Mouse (Mus musculus): Measurements from ENCODE around the gene Tmem132e.

Gene Tmem132e

DNA sequence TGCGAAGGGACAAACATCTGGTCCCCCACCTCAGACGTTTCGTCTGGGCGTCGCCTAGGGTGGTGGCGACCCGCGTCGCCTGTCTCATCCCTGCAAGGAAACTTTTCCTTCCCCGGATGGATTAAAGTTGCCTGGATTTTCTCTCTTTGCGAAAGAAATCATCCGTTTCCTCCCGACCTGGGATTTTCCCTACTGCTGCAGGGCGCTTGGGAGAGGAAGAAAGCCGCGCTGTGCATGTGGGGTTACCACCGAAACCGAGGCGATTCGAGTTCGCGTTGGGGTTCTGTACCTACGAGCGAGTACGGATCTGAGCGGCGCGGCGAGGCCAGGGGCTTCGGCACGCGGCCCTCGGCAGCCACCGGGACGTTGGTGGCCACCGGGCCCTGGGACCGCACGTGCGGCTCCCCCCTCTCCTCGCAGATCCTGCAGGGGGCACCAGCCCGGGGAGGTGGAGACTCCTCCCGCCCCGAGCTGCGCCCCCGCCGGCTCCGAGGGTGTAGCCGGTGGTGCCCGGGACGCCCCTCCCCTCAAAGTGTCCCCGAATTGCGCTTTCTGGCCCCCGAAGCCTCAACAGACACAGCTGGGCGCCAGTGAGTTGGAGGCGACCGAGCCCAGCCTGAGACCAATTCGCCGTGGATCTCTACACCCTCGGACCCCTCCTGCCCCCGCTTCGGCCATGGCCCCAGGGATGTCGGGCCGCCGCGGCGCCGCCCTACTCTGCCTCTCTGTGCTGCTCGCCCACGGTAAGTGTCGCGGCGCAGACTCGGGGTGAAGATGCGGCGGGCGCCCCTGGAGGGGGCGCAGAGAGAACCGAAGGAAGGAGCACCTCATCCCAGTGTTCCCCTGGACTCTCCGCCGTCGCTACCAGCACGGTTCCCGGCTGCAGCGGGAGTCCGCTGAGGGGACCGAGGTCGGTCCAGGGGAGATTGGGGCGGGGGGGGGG is at the start of gene Tmem132e:
Gene Tmem132e, plus strand, starts transcription at position 530 of the 943 bp plus-strand sequence.
- DNase-seq, result peak in 1 of 2 experiments; percentile 17

DNA sequence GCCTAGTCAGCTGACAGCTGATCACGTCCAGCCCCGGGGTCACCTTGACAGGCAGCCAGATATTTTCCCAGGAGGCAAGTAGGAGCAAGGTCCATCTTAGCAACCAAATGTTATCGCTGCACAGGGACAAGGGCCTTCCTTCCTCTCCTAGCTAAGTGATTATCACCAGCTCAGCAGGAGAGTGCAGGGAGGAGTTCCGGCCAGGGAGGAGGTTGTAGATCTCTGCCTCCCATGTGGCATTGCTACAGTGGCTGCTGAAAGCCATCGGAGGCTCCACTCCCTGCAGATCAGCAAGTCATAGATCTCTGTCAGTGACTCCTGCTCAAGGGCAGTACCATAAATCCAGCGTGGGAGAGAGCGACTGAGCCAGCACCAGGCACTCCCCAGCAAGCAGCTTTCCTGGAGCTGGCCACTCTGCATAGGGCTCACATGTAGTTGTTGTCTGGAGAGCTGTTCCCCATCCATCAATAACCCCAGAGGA is 48.7 kb upstream of the Tmem132e start:
- DNase-seq, result no peak

DNA sequence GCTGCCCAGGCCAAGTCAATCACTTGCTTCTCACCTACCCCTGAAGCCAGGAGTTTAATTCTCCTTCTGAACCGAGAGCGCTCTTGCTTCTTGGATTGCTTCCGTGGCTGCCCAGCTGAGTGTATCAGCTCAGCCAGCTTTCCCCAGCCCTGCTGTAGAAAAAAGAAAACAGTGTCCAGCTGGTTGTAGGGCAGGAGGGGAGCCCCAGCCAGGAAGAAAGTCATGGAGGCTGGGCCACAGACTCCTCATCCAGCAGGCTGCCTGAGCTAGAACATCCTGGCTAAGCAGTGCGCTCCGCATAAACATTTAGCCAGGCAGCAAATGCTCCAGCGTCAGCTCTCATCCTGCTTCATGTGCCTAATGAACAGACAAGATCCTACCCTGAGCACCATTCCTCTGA is 48.3 kb upstream of the Tmem132e start:
- no peak for DNase-seq

- DNase-seq, result no peak
Observed at GRCm38 (mm10) chr11:82340900-82341299, 47.8 kb upstream of the Tmem132e start.

DNA sequence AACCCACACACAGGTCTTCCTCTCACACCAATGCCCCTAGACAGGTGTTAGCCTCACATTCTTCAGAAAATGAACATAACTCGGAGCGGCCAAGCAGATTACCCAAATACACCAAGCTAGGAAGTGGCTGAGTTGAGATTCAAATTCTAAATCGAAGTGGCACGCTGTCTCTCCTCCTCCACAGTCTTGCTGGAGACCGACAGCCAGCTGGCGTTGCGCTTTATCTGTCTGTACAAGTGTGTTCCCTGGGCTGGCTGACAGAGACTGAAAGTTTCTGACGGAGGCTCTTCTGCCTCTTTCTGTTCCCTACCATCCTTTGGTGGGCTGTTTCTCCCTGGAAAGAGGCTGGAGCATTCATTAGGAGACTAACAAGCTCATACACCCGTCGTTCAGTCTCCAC is 37.7 kb upstream of the Tmem132e start:
- no peak for DNase-seq

DNA sequence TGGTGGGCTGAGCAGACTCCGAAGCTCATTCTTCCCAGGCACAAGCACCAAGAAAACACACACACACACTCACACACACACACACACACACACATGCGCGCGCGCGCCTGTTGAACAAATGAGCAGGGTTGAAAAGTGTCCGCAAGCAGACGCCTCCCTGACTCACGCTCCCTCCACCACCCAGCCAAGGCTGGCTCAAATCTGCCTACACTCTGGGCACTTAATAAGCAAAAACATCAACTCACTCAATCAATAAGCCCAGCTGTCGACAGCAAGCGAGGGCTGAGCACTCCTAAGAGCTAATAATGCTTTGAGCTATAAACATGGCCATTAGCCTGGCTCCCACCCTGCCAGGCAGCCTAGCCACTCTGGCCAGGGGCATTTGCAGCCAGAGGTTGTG is 18.5 kb upstream of the Tmem132e start:
- no peak for DNase-seq

DNA sequence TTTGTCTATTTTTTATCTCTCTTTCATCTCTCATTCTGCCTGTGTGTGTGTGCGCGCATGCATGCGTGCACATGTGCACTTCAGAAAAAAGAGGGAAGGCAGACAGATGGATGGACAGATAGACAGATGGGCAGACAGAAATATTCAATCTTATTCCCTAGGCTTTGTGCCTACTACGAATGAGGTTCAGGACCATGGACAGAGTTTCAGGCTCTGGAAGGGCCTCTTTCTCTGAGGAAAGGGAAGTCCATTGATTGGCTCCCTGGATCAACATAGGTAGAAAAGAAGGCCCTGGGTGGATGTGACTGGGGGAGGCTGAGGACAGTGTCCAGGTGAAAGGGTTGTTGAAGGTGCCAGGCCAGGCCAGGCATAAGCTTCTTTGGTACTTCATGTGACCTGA is 17.1 kb upstream of the Tmem132e start:
- no peak for DNase-seq

DNA sequence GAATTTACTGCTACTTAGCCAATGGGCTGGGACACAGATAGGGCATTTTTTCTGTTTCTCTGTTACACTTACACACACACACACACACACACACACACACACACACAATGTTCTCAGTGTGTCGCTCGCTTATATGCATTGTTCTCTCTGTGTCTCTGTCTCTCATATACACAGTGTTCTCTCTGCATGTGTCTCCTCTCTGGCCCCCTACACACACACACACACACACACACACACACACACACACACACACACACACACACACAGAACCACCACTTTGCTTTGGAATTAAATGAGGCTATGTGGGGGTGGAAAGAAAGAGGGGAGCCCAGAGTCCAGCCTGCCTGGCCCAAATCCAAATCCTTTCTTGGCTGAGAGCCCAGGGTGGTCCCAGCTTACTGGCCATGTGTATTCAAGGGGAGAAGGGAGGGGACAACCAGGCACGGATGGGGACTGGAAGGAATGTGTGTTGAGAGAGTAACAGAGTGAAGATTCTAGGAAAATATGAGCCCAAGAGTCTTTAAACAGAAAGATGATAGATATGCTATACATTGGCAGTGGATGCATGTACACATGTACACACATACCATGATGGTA is 8.0 kb upstream of the Tmem132e start:
- no peak for DNase-seq

DNA sequence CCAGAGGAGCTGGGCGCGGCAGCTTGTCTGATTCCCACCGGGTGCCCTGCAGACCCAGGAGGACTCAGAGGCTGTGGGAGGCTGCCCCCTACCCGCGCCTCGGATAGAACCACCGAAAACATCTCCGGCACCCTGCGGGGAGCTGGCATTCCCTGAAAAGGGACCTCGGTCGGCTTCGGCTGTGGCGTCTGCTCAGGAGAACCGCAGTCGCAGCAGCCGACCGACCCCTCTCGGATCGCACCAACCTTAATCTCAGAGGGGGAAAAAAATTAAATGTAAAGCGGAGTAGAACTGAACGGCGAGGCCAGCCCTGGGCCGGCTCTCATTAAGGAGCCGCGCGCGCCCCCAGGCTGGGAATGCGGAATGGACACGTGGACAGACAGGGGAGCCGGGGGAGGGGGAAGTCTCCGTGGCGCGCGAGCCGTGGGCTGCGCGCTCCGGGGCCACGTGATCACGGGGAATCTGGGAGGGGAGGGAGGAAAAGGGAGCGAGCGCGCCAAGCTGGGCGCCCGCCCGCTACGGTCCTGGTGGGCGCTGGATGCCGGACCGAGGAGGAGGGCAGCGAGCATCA is 1.6 kb upstream of the Tmem132e start:
- no peak for DNase-seq

DNA sequence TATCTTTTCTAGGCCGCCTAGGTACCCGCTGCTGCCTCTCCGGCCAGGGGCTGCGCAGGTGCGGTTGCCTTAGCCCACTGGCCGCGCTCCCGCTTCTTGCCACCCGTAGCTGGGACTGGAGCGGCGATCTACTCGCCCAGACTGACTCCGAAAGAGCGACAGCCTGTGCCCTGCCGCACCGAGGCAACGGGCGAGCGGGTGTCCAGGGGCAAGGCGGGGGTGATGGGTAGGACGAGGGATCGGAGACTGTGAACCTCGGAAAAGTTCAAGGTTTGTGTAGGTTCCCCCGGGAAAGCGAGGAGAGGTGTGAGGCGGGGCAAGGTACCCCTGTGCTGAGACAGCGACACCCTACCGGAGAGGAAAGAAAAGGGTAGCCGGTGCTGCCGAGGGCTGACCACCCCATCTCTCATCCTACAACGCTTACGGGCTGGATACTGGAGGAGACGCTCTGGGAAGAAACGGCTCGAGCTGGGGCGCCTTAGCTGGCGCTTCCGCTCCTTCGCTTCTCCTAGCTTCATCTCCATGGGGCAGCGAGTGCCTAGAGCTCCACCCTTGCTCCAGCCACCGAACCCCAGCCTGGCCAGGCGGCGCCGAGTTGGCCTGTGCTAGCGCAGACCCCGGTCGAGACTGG is 874 bp upstream of the Tmem132e start:
- no peak for DNase-seq

DNA sequence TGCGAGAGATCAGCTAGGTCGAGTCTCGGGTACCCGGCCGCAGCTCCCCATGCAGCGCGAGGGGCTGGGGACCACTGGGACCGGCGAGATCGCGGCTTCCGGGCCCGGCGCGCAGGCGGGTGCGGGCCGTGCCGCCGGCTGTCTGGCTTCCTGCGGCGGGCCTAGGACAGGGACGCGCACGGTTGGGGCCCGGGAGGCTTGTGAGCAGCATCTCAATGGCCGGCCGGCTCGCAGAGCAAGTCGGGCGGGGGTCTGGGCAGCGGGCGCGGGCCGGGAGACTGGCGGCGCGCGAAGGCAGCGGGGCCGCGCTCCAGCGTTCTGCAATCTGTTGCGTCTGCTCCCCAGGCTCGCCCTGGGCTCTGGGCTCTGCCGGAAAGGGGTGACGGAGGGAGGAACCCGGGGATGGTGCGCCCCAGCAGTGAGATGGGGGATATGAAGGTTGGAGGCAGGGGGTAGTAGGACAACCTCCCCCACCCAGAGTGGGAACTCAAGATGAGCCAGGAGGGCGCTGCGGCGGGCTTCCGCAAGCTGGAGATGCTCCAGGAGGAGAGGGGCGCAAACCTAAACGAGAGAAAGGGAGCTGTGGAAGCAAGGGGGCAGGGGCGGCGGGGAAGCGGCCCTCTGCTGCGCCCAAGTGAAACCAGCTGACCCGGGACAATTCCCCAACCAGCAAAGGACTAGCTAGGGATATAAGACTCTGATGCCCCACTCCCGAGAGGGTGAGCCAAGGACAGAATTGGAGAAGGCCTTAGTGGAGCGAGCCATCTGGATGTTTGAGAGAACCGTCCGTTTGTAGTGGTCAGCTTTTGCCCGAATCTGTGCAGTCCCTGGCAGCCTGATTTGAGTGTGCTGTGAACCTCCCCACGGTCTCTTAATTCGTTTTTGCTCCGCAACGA is 944 bp downstream of the Tmem132e start:
- DNase-seq, result no peak

- no peak for DNase-seq
Observed at GRCm38 (mm10) chr11:82392341-82392740, 3.6 kb downstream of the Tmem132e start.

DNA sequence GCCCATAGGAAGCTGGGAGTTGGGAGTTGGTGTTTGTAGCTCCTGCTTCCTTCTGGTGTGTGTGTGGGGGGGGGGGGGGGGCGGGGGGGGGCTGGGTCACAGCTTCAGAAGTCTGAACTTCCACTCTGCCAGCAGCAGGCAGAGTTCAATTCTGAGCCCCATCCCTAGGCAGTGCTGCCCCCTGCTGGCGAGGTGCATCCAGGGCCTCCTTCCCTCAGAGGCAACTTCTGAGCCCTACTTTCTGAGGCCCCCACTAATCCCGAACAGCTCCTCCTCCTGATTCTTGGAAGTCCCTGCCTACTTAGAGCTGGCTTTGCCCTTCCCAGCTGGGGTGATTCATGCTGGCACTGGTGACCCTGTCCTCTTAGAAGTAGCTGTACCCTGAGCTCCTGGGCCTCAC is 10.9 kb downstream of the Tmem132e start:
- peak; percentile 7 to 56 for DNase-seq

DNA sequence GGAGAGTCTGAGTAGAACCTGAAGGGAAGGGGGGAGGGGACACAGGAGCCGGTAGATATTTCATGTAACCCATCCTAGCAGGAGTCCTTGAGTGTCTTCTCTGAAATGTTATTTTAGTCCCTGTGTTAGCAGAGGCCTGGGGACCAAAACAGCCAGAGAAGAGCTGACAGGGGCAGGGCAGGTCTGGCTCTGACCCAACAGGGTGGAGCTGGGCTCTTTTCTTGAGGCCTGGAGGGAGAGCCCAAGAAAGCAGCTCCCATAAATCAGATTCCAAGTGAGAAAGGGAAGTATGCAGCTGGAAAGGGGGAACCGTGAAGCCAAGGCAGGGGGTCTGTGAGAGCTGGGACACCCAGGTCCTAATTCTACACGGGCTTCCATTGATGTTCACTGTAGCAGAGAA is 16.9 kb downstream of the Tmem132e start:
- DNase-seq, result no peak

- DNase-seq, result no peak
Observed at GRCm38 (mm10) chr11:82406358-82407221, 17.9 kb downstream of the Tmem132e start.

- DNase-seq, result no peak
Observed at GRCm38 (mm10) chr11:82412496-82412895, 23.8 kb downstream of the Tmem132e start.

GRCm38 (mm10) chr11:82418337-82419041 is 29.8 kb downstream of the Tmem132e start:
- no peak for DNase-seq

DNA sequence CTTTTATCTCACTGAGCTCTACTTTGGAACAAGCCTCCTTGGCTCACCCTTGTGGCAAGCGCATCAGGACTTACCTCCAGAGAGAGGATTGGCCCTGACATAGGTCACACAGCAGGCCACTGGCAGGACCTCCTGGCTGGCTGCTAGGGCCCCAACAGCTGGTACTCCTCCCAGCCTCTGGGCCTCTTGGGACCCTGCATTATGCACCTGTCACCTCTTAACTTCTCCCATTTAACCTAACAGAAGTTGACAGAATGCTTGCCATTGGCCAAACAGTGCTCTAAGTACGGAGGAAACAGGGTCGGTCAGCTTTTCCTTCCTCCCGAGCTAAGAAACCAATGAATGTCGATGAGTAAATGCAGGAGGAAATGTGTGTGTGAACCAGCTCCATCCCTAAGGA is 33.2 kb downstream of the Tmem132e start:
- DNase-seq, result no peak

DNA sequence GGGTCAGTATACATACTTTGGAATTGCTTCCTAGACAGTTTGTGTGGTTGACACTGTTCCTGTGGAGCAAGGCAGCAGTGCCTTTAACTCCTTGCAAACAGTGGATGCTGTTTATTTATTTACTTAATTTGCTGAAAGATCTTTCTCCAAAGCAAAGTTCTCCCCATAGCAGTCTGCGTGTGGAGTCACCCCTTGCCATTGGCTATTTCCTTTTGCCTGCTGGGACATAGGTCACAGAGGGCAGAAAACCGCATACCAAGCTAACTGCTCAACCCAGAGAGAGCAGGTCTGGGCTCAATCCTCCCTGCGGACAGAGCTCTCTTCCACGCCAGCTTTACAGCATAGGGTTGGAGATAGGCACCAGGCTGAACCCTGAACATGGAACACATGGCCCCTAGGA is 34.8 kb downstream of the Tmem132e start:
- DNase-seq, result no peak

DNA sequence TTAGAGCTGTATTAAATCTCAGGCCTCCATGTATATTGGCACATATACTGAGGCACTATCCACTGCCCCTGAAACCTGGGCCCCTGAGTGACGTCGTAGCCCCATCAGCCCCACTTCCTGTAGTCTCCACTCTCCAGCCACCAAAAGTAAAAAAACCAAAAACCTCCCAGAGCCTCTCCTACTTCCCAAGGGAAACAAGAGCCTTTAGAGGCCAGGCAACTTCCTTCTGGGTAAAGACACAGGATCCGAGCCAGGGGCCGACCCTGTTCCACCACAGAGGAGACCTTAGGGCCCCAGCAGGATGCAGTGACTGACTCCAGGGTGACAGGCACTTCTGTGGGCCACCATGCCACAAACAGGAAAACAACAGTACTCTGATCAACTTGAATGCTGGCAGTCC is 40.1 kb downstream of the Tmem132e start:
- DNase-seq, result no peak
